Mouse (Mus musculus) bone marrow macrophage, adult 2 months (primary cell): ENCODE results near the gene Cldn14. TPM values are rescaled to one million over a fixed set of nuclear protein-coding genes. Genes with fewer than 3 reads are reported as not detected.

Source experiments
- H3K27ac ChIP-seq: 2 replicates; pipeline ENCODE4 v1.5.1; 2012; ENCODE audit warnings: low read depth, low read length; ENCODE audit not compliant: insufficient read depth
- H3K4me1 ChIP-seq: 2 replicates; pipeline ENCODE4 v1.6.1; 2012; ENCODE audit warnings: low read length; ENCODE audit not compliant: control insufficient read depth, insufficient read depth
- H3K4me3 ChIP-seq: 2 replicates; pipeline ENCODE4 v1.5.1; 2012; ENCODE audit warnings: mild to moderate bottlenecking, low read length, moderate library complexity; ENCODE audit not compliant: insufficient read depth
- CTCF ChIP-seq: IDR thresholded peaks from 2 replicates; pipeline ENCODE4 v1.5.1; 2012; ENCODE audit warnings: low read depth, mild to moderate bottlenecking, low read length, moderate library complexity
- POLR2A ChIP-seq: IDR thresholded peaks from 2 replicates; pipeline ENCODE4 v1.6.1; 2012; ENCODE audit warnings: mild to moderate bottlenecking, low read depth, low read length, borderline replicate concordance
- polyA plus RNA-seq: library from polyadenylated mRNA; stranded (reverse); fragments of >200 nt; gene quantifications from 2 replicates; pipeline ENCODE4 v1.2.4, GENCODE M21; 2012; ENCODE audit not compliant: missing spikeins, insufficient read depth, insufficient read length

Gene Cldn14
- polyA plus RNA-seq, 1 experiment: not detected

DNA sequence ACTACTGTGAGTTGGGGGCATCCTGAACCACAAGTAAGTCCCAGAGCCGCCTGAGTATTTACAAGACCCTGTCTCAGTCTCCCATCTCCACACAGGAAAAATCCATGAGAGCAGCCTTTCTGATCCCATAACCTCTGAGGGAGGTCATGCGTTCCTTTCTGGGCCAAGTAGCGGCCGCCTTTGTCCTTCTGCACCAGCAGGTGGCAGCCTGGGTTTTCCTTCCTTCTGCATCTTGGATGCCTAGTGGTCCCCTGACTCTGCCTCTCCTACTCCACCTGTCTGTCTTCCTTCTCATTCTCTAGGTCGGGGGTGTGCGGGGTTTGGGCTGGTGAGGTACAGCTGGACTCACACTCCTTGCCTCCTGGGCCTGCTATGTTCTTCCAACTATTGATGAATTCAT lies 105.6 kb downstream of the Cldn14 start:
- no peak overlapping the region for H3K27ac ChIP-seq
- no peak for TF ChIP-seq CTCF
- no peak for TF ChIP-seq POLR2A
- H3K4me3 ChIP-seq: no peak overlapping the region
- H3K4me1 ChIP-seq: no peaks in the 10 kb centered on the region

- TF ChIP-seq POLR2A (no peak), CTCF (no peak)
- H3K27ac ChIP-seq: no peak overlapping the region
- H3K4me3 ChIP-seq: no peak overlapping the region
- peaks cover 6% of the 10 kb centered on the region for H3K4me1 ChIP-seq
These were observed 115.4 kb downstream of the Cldn14 start for GRCm38 (mm10) chr16:93893285-93893684.

DNA sequence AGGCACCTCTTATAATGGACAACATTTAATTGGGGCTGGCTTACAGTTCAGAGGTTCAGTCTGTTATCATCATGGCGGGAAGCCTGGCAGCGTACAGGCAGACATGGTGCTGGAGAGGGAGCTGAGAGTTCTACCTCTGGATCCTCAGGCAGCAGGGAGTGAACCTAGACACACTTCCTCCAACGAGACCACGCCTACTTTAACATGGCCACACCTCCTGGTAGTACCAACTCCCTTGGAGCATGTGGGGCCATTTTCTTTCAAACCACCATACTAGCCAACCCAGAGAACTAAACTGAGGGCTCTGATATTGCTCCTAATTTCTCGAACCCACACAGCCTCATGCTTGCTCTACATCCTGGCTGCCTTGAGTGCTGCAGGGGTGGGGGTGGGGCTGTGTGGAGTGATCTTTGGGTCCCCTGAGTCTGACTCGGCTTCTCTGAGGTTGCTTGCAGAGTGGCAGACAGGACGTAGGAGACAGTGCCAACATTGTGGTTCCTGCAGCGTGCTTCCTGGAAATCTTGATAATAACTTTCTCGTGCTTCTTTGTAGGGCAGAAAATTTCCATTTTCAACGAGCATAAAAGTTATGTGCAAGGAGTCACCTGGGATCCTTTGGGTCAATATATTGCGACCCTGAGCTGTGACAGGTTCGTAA lies 117.6 kb downstream of the Cldn14 start:
- H3K4me3 ChIP-seq: no peak overlapping the region
- TF ChIP-seq POLR2A (no peak), CTCF (no peak)
- H3K27ac ChIP-seq: no peak overlapping the region
- peaks cover 8% of the 10 kb centered on the region for H3K4me1 ChIP-seq

- peak overlapping the region; percentile 11; the same call in 1 of the 2 replicates for H3K4me3 ChIP-seq
- peaks cover 8% of the 10 kb centered on the region for H3K4me1 ChIP-seq
- TF ChIP-seq CTCF (no peak), POLR2A (no peak)
- peak overlapping the region; percentile 14; the same call in 1 of the 2 replicates for H3K27ac ChIP-seq
These were observed 120.2 kb downstream of the Cldn14 start for GRCm38 (mm10) chr16:93888481-93888880.

DNA sequence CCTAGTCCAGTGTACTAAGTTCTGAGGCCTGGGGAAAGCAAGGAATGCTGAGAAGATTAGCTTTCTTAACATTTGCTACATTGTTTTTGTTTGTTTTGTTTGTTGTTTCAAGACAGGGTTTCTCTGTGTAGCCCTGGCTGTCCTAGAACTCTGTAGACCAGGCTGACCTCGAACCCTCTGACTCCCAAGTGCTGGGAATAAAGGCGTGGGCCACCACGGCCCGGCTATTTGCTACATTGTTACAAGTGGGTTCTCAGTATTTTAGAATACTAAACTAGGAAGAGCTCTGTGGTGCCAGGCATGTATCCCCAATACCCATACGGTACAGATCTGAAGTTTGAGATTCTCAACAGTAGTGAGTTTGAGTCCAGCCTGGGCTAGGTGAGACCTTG lies 123.9 kb downstream of the Cldn14 start:
- TF ChIP-seq POLR2A: no peak
- no peak for TF ChIP-seq CTCF

DNA sequence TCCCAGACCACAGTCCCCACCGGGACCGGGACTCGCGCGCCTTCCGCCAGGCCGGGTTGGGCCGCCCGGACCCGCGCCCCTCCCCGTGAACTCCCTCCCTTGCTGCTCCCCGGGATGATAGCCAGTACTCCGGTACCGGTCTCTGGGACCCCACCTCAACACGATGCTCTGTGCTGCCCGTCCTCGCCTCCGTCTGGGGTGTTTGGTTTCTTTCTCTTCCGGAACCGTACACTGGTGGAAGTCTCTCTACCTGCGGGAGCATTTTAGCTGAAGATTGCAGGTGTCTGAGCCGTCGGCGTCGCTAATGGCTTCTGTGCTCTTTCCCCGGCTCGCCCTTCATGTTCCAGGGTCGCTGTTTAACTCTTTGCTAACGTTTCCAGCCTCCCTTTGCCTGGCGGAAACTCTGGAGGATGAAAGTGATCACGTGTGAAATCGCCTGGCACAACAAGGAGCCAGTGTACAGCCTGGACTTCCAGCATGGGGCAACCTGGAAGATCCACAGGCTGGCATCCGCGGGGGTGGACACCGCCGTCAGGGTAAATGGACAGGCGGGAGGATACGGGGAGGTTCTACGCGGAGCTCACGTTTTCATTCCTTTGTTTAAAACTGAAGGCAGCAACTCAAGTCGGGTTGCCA lies 124.4 kb downstream of the Cldn14 start:
- Histone ChIP-seq H3K4me1 (peaks cover 8% of the 10 kb centered on the region), H3K27ac (no peak overlapping the region), H3K4me3 (peak overlapping the region; percentile 95)
- TF ChIP-seq POLR2A: no peak
- no peak for TF ChIP-seq CTCF

More for the DNA sequence above, 123.9 kb downstream of the Cldn14 start:
- no peak overlapping the region for H3K27ac ChIP-seq
- H3K4me1 ChIP-seq: peaks cover 8% of the 10 kb centered on the region
- peak overlapping the region; percentile 95 for H3K4me3 ChIP-seq

DNA sequence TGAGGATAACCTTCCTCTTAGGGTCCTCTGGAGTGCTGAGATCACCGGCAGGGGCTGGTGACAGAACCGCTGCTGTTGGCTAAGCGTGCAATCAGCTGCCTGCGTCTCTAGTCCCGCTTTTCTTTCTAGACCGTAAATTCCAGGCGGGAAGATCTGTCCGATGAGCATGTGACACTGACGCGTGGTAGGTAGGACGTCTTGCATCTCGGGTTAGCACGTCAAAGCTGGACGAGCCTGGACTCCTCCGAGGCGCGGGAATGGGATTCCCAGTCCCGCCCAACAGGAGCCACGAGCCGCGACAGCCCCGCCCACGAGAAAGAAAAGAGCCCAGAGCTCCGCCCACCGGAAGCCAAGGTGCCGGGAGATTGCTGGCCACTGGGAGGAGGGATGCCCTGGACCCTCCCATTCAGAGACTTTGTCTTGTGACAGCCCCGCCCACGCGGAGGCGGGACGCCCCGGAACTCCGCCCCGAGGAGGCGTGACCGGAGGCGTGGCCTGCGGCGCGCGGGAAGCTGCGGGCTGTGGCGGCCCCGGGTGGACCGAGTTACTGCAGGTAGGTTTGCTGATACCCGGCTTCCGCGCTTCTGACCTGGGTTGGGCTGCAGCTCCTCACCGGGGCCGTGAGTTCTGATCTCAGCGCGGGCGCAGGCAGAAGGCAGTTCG lies 125.1 kb downstream of the Cldn14 start, which contains the start of gene Chaf1b:
Chaf1b (plus strand) TSS at position 479 of the 663 bp plus-strand sequence.
- peak within 1 kb of the TSS; percentile 36; the same call in 1 of the 2 replicates for H3K27ac ChIP-seq
- TF ChIP-seq POLR2A (no peak), CTCF (no peak)
- H3K4me3 ChIP-seq: peak within 1 kb of the TSS; percentile 95
- peaks cover 4% of the 10 kb centered on the region; the same call in 1 of the 2 replicates for H3K4me1 ChIP-seq

DNA sequence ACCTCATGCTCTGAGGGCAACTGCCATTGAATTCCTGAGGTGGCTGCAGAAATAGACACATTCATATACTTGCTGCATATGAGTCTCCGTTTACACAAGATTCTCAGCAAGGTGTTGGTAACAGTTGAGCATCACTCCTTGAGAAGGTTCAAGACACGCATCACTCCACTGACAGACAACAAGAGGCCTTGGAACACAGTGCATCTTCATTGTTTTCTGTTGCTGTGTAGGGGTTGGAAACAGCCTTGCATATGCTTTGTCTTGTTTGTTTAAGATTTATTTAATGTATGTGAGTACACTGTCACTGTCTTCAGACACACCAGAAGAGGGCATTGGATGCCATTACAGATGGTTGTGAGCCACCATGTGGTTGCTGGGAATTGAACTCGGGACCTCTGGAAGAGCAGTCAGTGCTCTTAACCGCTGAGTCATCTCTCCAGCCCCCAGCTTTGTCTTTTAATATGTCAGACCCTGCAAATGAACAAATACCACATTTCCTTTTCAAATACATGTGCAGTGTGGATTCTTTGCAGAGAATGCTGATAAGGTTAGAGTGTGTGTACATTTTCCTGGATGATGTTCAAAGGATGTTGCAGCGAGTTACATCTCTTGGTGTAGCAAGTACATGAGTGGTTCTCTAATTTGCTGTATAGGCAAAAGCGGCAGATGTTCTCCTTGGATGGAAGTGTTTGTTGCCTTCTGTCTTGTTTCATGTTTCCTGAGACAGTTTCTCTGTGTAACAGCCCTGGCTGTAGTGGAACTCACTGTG lies 130.8 kb downstream of the Cldn14 start:
- TF ChIP-seq POLR2A (no peak), CTCF (no peak)
- Histone ChIP-seq H3K4me1 (peaks cover 14% of the 10 kb centered on the region), H3K27ac (no peak overlapping the region), H3K4me3 (no peak overlapping the region)

GRCm38 (mm10) chr16:93874841-93875240 lies 133.8 kb downstream of the Cldn14 start:
- peaks cover 14% of the 10 kb centered on the region for H3K4me1 ChIP-seq
- no peak for TF ChIP-seq POLR2A
- H3K4me3 ChIP-seq: no peak overlapping the region
- no peak overlapping the region for H3K27ac ChIP-seq

Other genes with a start within 250 kb of the Cldn14 start
- gene Morc3, start 176.7 kb downstream of the Cldn14 start, polyA plus RNA-seq: 87.4 and 88.3 TPM in 2 replicates
- 9.0 and 10.3 TPM in 2 replicates for gene Chaf1b, start 124.9 kb downstream of the Cldn14 start, polyA plus RNA-seq
- not detected in 2 replicates for gene Sim2, start 76.1 kb upstream of the Cldn14 start, polyA plus RNA-seq